Mouse (Mus musculus) large intestine, adult 2 months (tissue): ENCODE measurements around the gene Rpl35. TPM values are rescaled to one million over a fixed set of nuclear protein-coding genes. Genes with fewer than 3 reads are reported as not detected.

Experiments
- DNase-seq: peaks from one replicate; pipeline ENCODE4 v3.0.0-alpha.2; 2012; ENCODE audit warnings: low read depth, low spot score
- WGBS: fragments of 180-500 bp; shearing (Covaris S2); methylation state at CpG from one replicate; pipeline ENCODE4 v1.1.7; 2018; 5-methylcytosine and 5-hydroxymethylcytosine counted together
- polyA plus RNA-seq: library from polyadenylated mRNA; depleted of rRNA; stranded (reverse); fragments of >200 nt; gene quantifications from 2 replicates; pipeline ENCODE4 v1.2.3, GENCODE M21; 2012; rRNA removed

The Rpl35 gene
- polyA plus RNA-seq, 1 experiment: 239 TPM

GRCm38 (mm10) chr2:38957671-38958223 lies 47.7 kb downstream of the Rpl35 start:
- DNase-seq: no peak
- WGBS: 78% methylated on average over 5 of the region's 5 CpGs

GRCm38 (mm10) chr2:38956062-38956461 lies 49.4 kb downstream of the Rpl35 start:
- DNase-seq: no peak
- WGBS: 71% methylated on average over 2 of the region's 2 CpGs

GRCm38 (mm10) chr2:38953152-38953883 lies 52.1 kb downstream of the Rpl35 start:
- no peak for DNase-seq
- WGBS: 80% methylated on average over 5 of the region's 5 CpGs

Other genes with a start within 250 kb of the Rpl35 start
- 5.2 and 9.9 TPM in 2 replicates for gene Nr6a1, start 77.9 kb downstream of the Rpl35 start, polyA plus RNA-seq
- gene Olfml2a, start 73.6 kb downstream of the Rpl35 start, polyA plus RNA-seq: 0.79 and 1.7 TPM in 2 replicates
- 0.47 and 0.55 TPM in 2 replicates for gene Wdr38, start 8.1 kb downstream of the Rpl35 start, polyA plus RNA-seq
- 24.3 and 27.3 TPM in 2 replicates for gene Arpc5l, start 276 bp downstream of the Rpl35 start, polyA plus RNA-seq
- gene Golga1, start 59.9 kb upstream of the Rpl35 start, polyA plus RNA-seq: 13.7 and 20.5 TPM in 2 replicates
- gene Scai, start 185.1 kb upstream of the Rpl35 start, polyA plus RNA-seq: 0.24 and 0.70 TPM in 2 replicates
- 17.5 and 20.8 TPM in 2 replicates for gene Ppp6c, start 220.8 kb upstream of the Rpl35 start, polyA plus RNA-seq